Mouse (Mus musculus) testis, postnatal 10 days (tissue): Measurements from ENCODE around the gene C5ar2.
"Not testable (repeated sequence)": the region's sequence is repeated elsewhere in the genome, so short reads cannot be mapped to it uniquely, and the experiment has no call there.

Experiments
- DNase-seq: peaks from one replicate; pipeline ENCODE4 v3.0.0; 2021; ENCODE audit warnings: low spot score

C5ar2 gene

GRCm38 (mm10) chr7:16244067-16244466 lies at the start of gene C5ar2:
Gene C5ar2 (minus strand): TSS chr7:16244154.
- no peak for DNase-seq

- DNase-seq: no peak
Observed at GRCm38 (mm10) chr7:16287791-16288190, 43.8 kb upstream of the C5ar2 start.

- DNase-seq: no peak
Observed at GRCm38 (mm10) chr7:16287016-16287415, 43.1 kb upstream of the C5ar2 start.

- DNase-seq: peak; percentile 100
Observed at GRCm38 (mm10) chr7:16286026-16286961, 42.3 kb upstream of the C5ar2 start, which contains the start of gene Ccdc9. Gene Ccdc9 (minus strand): TSS chr7:16286795.

GRCm38 (mm10) chr7:16285450-16286025 lies 41.6 kb upstream of the C5ar2 start:
- peak; percentile 92 for DNase-seq

- no peak for DNase-seq
Observed at GRCm38 (mm10) chr7:16284904-16285303, 41.0 kb upstream of the C5ar2 start.

GRCm38 (mm10) chr7:16284001-16284400 lies 40.0 kb upstream of the C5ar2 start:
- no peak for DNase-seq

GRCm38 (mm10) chr7:16282334-16282733 lies 38.4 kb upstream of the C5ar2 start:
- DNase-seq: no peak

GRCm38 (mm10) chr7:16280721-16281120 lies 36.8 kb upstream of the C5ar2 start:
- DNase-seq: peak; percentile 45

GRCm38 (mm10) chr7:16274922-16275890 lies 31.3 kb upstream of the C5ar2 start:
- DNase-seq: no peak

- DNase-seq: no peak
Observed at GRCm38 (mm10) chr7:16273766-16274140, 29.8 kb upstream of the C5ar2 start.

- DNase-seq: peak; percentile 92
Observed at GRCm38 (mm10) chr7:16273081-16273765, 29.3 kb upstream of the C5ar2 start, which contains the start of gene Inafm1. Gene Inafm1 (minus strand): TSS chr7:16273617.

- DNase-seq: peak; percentile 82
Observed at GRCm38 (mm10) chr7:16272681-16273080, 28.7 kb upstream of the C5ar2 start.

- no peak for DNase-seq
Observed at GRCm38 (mm10) chr7:16271139-16271538, 27.2 kb upstream of the C5ar2 start.

GRCm38 (mm10) chr7:16266593-16266992 lies 22.6 kb upstream of the C5ar2 start:
- DNase-seq: not testable (repeated sequence)

GRCm38 (mm10) chr7:16265856-16266255 lies 21.9 kb upstream of the C5ar2 start:
- no peak for DNase-seq

GRCm38 (mm10) chr7:16263843-16264242 lies 19.9 kb upstream of the C5ar2 start:
- DNase-seq: no peak

- peak; percentile 89 for DNase-seq
Observed at GRCm38 (mm10) chr7:16263015-16263787, 19.2 kb upstream of the C5ar2 start.

- no peak for DNase-seq
Observed at GRCm38 (mm10) chr7:16261097-16261496, 17.1 kb upstream of the C5ar2 start.

- no peak for DNase-seq
Observed at GRCm38 (mm10) chr7:16259110-16259590, 15.2 kb upstream of the C5ar2 start, which contains the start of gene C5ar1. Gene C5ar1 (minus strand): TSS chr7:16259540.
